Mouse (Mus musculus): ENCODE measurements around the gene Cd209c. TPM values are rescaled to one million over a fixed set of nuclear protein-coding genes. Genes with fewer than 3 reads are reported as not detected.
A peak's percentile ranks its signal among the peaks of the same experiment; 100 is the strongest.

Cd209c gene
- 0.11 and 0.40 TPM in 2 replicates for polyA plus RNA-seq (2015; fragmentation: Nextera tagmentation; extraction: Ambion mirVana)

DNA sequence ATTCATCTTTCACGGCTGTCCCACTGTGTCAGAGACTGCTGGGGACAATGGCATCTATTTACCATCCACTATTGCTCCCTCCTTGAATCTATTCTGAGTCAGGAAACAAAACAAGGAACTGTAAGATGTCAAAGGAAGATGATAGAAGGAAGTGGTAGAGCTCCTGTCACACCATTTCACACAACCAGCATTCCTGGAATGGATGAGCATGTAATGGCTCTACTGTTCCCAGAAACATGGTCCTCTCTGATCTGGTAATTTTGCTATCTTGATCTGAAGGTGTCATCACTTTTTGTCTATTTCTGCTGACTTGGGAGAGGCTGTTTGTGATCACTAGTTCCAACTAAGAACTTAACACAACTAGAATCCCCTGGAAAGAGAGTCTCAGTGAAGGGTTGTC lies at the start of gene Cd209c:
TSS of gene Cd209c (minus strand) at position 101 of the 400 bp plus-strand sequence.
- WGBS, result 78% methylated on average over 1 of the region's 1 CpGs

DNA sequence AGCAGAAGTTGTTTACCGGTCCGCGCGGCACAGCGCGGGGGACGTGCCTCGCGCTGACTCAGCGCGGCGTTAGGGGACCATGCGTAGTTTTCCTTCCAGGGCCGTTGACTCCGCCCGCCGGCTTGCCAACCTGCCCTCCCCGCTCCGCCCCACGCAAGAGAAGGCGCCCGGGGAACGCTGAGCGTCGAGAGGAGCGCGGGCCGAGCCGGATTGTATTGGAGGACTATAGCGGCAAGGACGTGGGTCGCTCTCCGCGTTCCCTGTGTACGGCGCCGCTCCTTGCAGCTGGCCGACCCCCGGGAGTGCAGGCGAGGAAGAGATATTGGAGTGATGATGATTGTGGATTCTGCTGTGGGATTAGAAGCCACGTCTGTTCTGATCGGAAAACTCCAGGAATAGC lies 39.7 kb upstream of the Cd209c start:
- Histone ChIP-seq H3K27ac (ENCODE audit: low read length) (no peak overlapping the region), H3K4me3 (ENCODE audit: low read length) (no peak overlapping the region), H3K4me2 (ENCODE audit: low read depth, low read length) (peak overlapping the region; percentile 18), H3K27me3 (ENCODE audit: control insufficient read depth, insufficient read depth, low read depth, low read length) (no peaks in the 10 kb centered on the region), H3K9me3 (ENCODE audit: control insufficient read depth, low read length) (peaks cover 6% of the 10 kb centered on the region; the same call in 1 of the 2 replicates), H3K36me3 (ENCODE audit: control insufficient read depth, insufficient read depth, low read length) (no peaks in the 10 kb centered on the region), H3K4me1 (replicated peaks; ENCODE audit: control insufficient read depth, insufficient read depth, low read length) (no peaks in the 10 kb centered on the region), H3K9ac (ENCODE audit: low read length) (no peak overlapping the region)
- ATAC-seq (ENCODE audit: low read depth), result no peak
- WGBS, result 41% methylated on average over 40 of the region's 42 CpGs

More for the DNA sequence above, at the start of gene Cd209c:
- no peak within 1 kb of the TSS for H3K9ac ChIP-seq (ENCODE audit: low read length)
- H3K9me3 ChIP-seq (ENCODE audit: control insufficient read depth, low read length), result no peaks in the 10 kb centered on the region
- no peaks in the 10 kb centered on the region for H3K36me3 ChIP-seq (ENCODE audit: control insufficient read depth, insufficient read depth, low read length)
- H3K4me2 ChIP-seq (ENCODE audit: low read depth, low read length), result no peak within 1 kb of the TSS
- no peak for ATAC-seq (ENCODE audit: low read depth)
- no peaks in the 10 kb centered on the region for H3K4me1 ChIP-seq (replicated peaks; ENCODE audit: control insufficient read depth, insufficient read depth, low read length)
- H3K27me3 ChIP-seq (ENCODE audit: control insufficient read depth, insufficient read depth, low read depth, low read length), result no peaks in the 10 kb centered on the region
- no peak within 1 kb of the TSS for H3K4me3 ChIP-seq (ENCODE audit: low read length)
- H3K27ac ChIP-seq (ENCODE audit: low read length), result no peak within 1 kb of the TSS

DNA sequence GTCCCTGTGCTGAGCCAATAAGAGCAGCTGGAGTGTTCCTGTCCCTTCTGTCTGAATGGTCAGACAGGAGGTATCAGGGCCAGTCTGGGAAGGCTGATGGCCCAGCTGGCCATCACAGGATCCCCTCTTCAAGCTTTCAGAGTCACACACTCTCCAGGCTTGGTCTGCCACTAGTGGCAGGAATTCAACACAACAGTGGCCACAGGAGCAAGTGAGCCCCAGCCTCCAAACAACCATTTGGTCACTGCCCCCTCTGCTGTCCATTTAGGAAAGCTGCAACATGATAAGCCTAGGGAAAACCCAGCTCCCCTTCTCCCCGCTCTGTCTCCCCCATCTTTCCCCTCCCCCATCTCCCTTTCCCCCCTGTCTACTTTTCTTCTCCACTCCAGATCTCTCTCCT lies 1.5 kb upstream of the Cd209c start:
- no peak overlapping the region for H3K9ac ChIP-seq (ENCODE audit: low read length)
- ATAC-seq (ENCODE audit: low read depth), result no peak
- no peak overlapping the region for H3K27ac ChIP-seq (ENCODE audit: low read length)
- no peaks in the 10 kb centered on the region for H3K4me1 ChIP-seq (replicated peaks; ENCODE audit: control insufficient read depth, insufficient read depth, low read length)
- no peaks in the 10 kb centered on the region for H3K27me3 ChIP-seq (ENCODE audit: control insufficient read depth, insufficient read depth, low read depth, low read length)
- H3K36me3 ChIP-seq (ENCODE audit: control insufficient read depth, insufficient read depth, low read length), result no peaks in the 10 kb centered on the region
- H3K4me3 ChIP-seq (ENCODE audit: low read length), result no peak overlapping the region
- H3K4me2 ChIP-seq (ENCODE audit: low read depth, low read length), result no peak overlapping the region
- WGBS, result 44% methylated on average over 1 of the region's 1 CpGs
- no peaks in the 10 kb centered on the region for H3K9me3 ChIP-seq (ENCODE audit: control insufficient read depth, low read length)

DNA sequence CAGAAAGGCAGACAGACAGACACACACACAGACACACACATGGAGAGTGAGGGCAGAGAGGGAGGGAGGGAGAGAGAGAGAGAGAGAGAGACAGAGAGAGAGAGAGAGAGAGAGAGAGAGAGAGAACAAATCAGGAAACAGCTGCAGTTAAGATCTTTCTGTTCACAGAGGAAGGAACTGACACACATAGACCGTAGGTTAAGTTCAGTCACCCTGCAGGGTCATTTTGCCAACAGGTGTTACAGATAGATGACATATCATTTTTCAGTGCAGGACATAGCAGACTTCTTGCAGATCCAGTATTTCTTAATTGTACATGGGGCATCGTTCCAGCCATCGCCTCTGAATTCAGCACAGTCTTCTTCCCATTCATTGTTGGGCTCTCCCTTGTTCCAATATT lies 14.5 kb downstream of the Cd209c start:
- no peak overlapping the region for H3K4me2 ChIP-seq (ENCODE audit: low read depth, low read length)
- H3K9ac ChIP-seq (ENCODE audit: low read length), result no peak overlapping the region
- H3K27me3 ChIP-seq (ENCODE audit: control insufficient read depth, insufficient read depth, low read depth, low read length), result no peaks in the 10 kb centered on the region
- H3K9me3 ChIP-seq (ENCODE audit: control insufficient read depth, low read length), result no peaks in the 10 kb centered on the region; the same call in 1 of the 2 replicates
- H3K4me3 ChIP-seq (ENCODE audit: low read length), result no peak overlapping the region
- H3K36me3 ChIP-seq (ENCODE audit: control insufficient read depth, insufficient read depth, low read length), result no peaks in the 10 kb centered on the region
- ATAC-seq (ENCODE audit: low read depth), result no peak
- WGBS, result 81% methylated on average over 3 of the region's 3 CpGs
- no peak overlapping the region for H3K27ac ChIP-seq (ENCODE audit: low read length)
- no peaks in the 10 kb centered on the region for H3K4me1 ChIP-seq (replicated peaks; ENCODE audit: control insufficient read depth, insufficient read depth, low read length)

DNA sequence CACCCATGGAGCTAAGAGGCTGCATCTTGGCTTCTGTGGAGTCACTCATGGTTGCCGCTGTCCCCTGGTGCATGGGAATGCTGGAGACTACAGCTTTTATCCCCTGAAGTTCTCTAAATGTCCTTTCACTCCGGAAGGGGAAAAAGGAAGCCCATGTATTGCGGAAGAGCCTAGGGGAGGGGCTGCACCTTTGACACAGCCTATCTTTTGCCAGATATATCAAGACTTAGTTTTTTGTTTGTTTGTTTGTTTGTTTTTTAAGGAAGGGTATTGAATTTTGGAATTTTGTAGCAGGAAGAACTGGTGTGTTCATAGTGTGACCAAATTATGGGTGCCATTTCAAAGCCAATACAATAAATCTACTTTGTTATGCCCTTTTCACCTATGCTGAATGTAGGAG lies 27.8 kb downstream of the Cd209c start, which contains the start of gene Cd209b:
TSS of gene Cd209b (minus strand) at position 101 of the 400 bp plus-strand sequence.
- Histone ChIP-seq H3K36me3 (ENCODE audit: control insufficient read depth, insufficient read depth, low read length) (no peaks in the 10 kb centered on the region), H3K27ac (ENCODE audit: low read length) (no peak within 1 kb of the TSS), H3K4me3 (ENCODE audit: low read length) (no peak within 1 kb of the TSS), H3K4me2 (ENCODE audit: low read depth, low read length) (no peak within 1 kb of the TSS), H3K9ac (ENCODE audit: low read length) (no peak within 1 kb of the TSS), H3K27me3 (ENCODE audit: control insufficient read depth, insufficient read depth, low read depth, low read length) (no peaks in the 10 kb centered on the region), H3K9me3 (ENCODE audit: control insufficient read depth, low read length) (no peaks in the 10 kb centered on the region), H3K4me1 (replicated peaks; ENCODE audit: control insufficient read depth, insufficient read depth, low read length) (no peaks in the 10 kb centered on the region)
- 82% methylated on average over 3 of the region's 3 CpGs for WGBS
- no peak for ATAC-seq (ENCODE audit: low read depth)

Other genes with a start within 250 kb of the Cd209c start
- 0.43 and 0.62 TPM in 2 replicates for gene Clec4g, start 234.1 kb downstream of the Cd209c start, polyA plus RNA-seq (2015; fragmentation: Nextera tagmentation; extraction: Ambion mirVana)
- 0.30 and 0.47 TPM in 2 replicates for gene Cd209a, start 205.8 kb downstream of the Cd209c start, polyA plus RNA-seq (2015; fragmentation: Nextera tagmentation; extraction: Ambion mirVana)
- not detected in 2 replicates for gene Cd209e, start 100.4 kb downstream of the Cd209c start, polyA plus RNA-seq (2015; fragmentation: Nextera tagmentation; extraction: Ambion mirVana)
- gene Cd209d, start 76.2 kb downstream of the Cd209c start, polyA plus RNA-seq (2015; fragmentation: Nextera tagmentation; extraction: Ambion mirVana), result not detected in 2 replicates
- gene Cd209b, start 27.9 kb downstream of the Cd209c start, polyA plus RNA-seq (2015; fragmentation: Nextera tagmentation; extraction: Ambion mirVana), result not detected in 2 replicates
- not detected in 2 replicates for gene Cd209f, start 151.1 kb upstream of the Cd209c start, polyA plus RNA-seq (2015; fragmentation: Nextera tagmentation; extraction: Ambion mirVana)
- not detected in 2 replicates for gene Cd209g, start 179.4 kb upstream of the Cd209c start, polyA plus RNA-seq (2015; fragmentation: Nextera tagmentation; extraction: Ambion mirVana)
- 24.1 and 24.5 TPM in 2 replicates for gene Evi5l, start 211.8 kb upstream of the Cd209c start, polyA plus RNA-seq (2015; fragmentation: Nextera tagmentation; extraction: Ambion mirVana)

Measured in lung, embryonic 16.5 days (tissue).